Mouse (Mus musculus) kidney, adult 2 months (tissue): Measurements from ENCODE around the gene Inhbe.
"Not testable (repeated sequence)": the region's sequence is repeated elsewhere in the genome, so short reads cannot be mapped to it uniquely, and the experiment has no call there.

Experiments
- CTCF ChIP-seq: fragments of 200-500 bp; conservative IDR thresholded peaks from 2 replicates; pipeline ENCODE4 v1.5.1; 2011; ENCODE audit warnings: low read depth, mild to moderate bottlenecking, control low read depth, low read length, moderate library complexity, mixed read lengths; ENCODE audit not compliant: insufficient read depth, insufficient read length
- POLR2A ChIP-seq: fragments of 200-500 bp; IDR thresholded peaks from one replicate; pipeline ENCODE4 v1.6.1; 2011; ENCODE audit warnings: low read depth, low read length, control low read depth

- TF ChIP-seq CTCF, POLR2A: not testable (repeated sequence)
Measured at GRCm38 (mm10) chr10:127309167-127309566, 45.0 kb downstream of the Inhbe start.
